Mouse (Mus musculus) liver, embryonic 14.5 days (tissue): ENCODE measurements around the gene Usp54. TPM values are rescaled to one million over a fixed set of nuclear protein-coding genes. Genes with fewer than 3 reads are reported as not detected.
A peak's percentile ranks its signal among the peaks of the same experiment; 100 is the strongest.

ENCODE experiments used
- ATAC-seq: fragments of 200-750 bp; cut with Nextera tagmentation; 2 replicates; pipeline ENCODE4 v1.8.0; 2017; ENCODE audit warnings: moderate number of reproducible peaks, mild to moderate bottlenecking, moderate library complexity; ENCODE audit not compliant: insufficient read depth
- DNase-seq, 3 experiments: peaks; one replicate each; pipeline ENCODE4 v3.0.0-alpha.2; 2012 to 2013; ENCODE audit warnings: low read depth in 3 of 3, low spot score in 3 of 3
- H3K27ac ChIP-seq: fragments of 300-500 bp; sonication (generic); 2 replicates; pipeline ENCODE4 v1.5.1; 2014; ENCODE audit warnings: moderate library complexity, mild to moderate bottlenecking, control low read depth, inconsistent platforms
- H3K27me3 ChIP-seq: fragments of 300-500 bp; sonication (generic); 2 replicates; pipeline ENCODE4 v1.6.1; 2014; ENCODE audit warnings: mild to moderate bottlenecking, low read length, moderate library complexity; ENCODE audit not compliant: control insufficient read depth, insufficient read depth
- H3K36me3 ChIP-seq: fragments of 300-500 bp; sonication (generic); replicated peaks from 2 replicates; pipeline ENCODE4 v1.6.1; 2014; ENCODE audit warnings: low read depth; ENCODE audit not compliant: control insufficient read depth, insufficient read depth
- H3K4me1 ChIP-seq, 2 experiments: fragments of 200-500 bp in 1 of 2; fragments of 300-500 bp in 1 of 2; sonication (generic) in 1 of 2; replicated peaks; 2 replicates each; pipeline ENCODE4 v1.6.1; 2012 to 2014; ENCODE audit warnings: antibody characterized with exemption in 1 of 2, inconsistent platforms in 1 of 2, low read length in 1 of 2; ENCODE audit not compliant: control insufficient read depth in 2 of 2, insufficient read depth in 2 of 2
- H3K4me2 ChIP-seq: fragments of 300-500 bp; sonication (generic); 2 replicates; pipeline ENCODE4 v1.6.1; 2014; ENCODE audit warnings: low read depth, mild to moderate bottlenecking, control low read depth, moderate library complexity
- H3K4me3 ChIP-seq, 2 experiments: fragments of 200-500 bp in 1 of 2; fragments of 300-500 bp in 1 of 2; sonication (generic) in 1 of 2; 2 replicates each; pipeline ENCODE4 v1.5.1; 2012 to 2014; ENCODE audit warnings: low read depth in 2 of 2, low read length in 2 of 2, mild to moderate bottlenecking in 2 of 2, control low read depth in 1 of 2, inconsistent platforms in 1 of 2, moderate library complexity in 1 of 2; ENCODE audit not compliant: insufficient read depth in 1 of 2
- H3K9ac ChIP-seq: fragments of 300-500 bp; sonication (generic); replicated peaks from 2 replicates; pipeline ENCODE4 v1.6.1; 2014; ENCODE audit warnings: mild to moderate bottlenecking, control low read depth, moderate library complexity
- H3K9me3 ChIP-seq: fragments of 300-500 bp; sonication (generic); 2 replicates; pipeline ENCODE4 v1.6.1; 2016; ENCODE audit warnings: low read length, mixed read lengths; ENCODE audit not compliant: control insufficient read depth
- CTCF ChIP-seq: IDR thresholded peaks from 2 replicates; pipeline ENCODE4 v1.5.1; 2016; ENCODE audit warnings: antibody characterized with exemption, low read depth, control low read depth
- EP300 ChIP-seq: IDR thresholded peaks from 2 replicates; pipeline ENCODE4 v1.6.1; 2016; ENCODE audit warnings: antibody characterized with exemption, low read depth
- WGBS: fragments of 180-500 bp; shearing (Covaris S2); extraction: QIAGEN DNeasy Blood & Tissue Kit; methylation state at CpG from one replicate; pipeline ENCODE4 v1.1.7; 2014; ENCODE audit not compliant: insufficient replicate concordance; 5-methylcytosine and 5-hydroxymethylcytosine counted together
- polyA plus RNA-seq, 2 experiments: library from polyadenylated mRNA; depleted of rRNA in 1 of 2; stranded (reverse) in 1 of 2; unstranded in 1 of 2; fragments of >200 nt; fragmentation: Nextera tagmentation in 1 of 2; extraction: Ambion mirVana in 1 of 2; gene quantifications; 2 replicates each; pipeline versions ENCODE4 v1.2.1 to v1.2.3; 2012 to 2014

The Usp54 gene
- polyA plus RNA-seq, 2 experiments, result 1.2 to 1.3 TPM

- 68% methylated on average over 9 of the region's 9 CpGs for WGBS
- no peak overlapping the region for H3K4me2 ChIP-seq
- DNase-seq, result no peak
- 0 out of 4 replicates have a peak, but pooled peaks cover 0 to 2% of the 10 kb centered on the region in 2 experiments for H3K4me1 ChIP-seq
- ATAC-seq, result no peak
- H3K9ac ChIP-seq, result no peak overlapping the region
- no peaks in the 10 kb centered on the region for H3K36me3 ChIP-seq
- no peaks in the 10 kb centered on the region for H3K9me3 ChIP-seq
- no peak overlapping the region for H3K4me3 ChIP-seq
- H3K27ac ChIP-seq, result no peak overlapping the region
- no peaks in the 10 kb centered on the region for H3K27me3 ChIP-seq
- TF ChIP-seq EP300 (no peak), CTCF (no peak)
Measured at GRCm38 (mm10) chr14:20655731-20656130, 14.9 kb upstream of the Usp54 start.

- H3K36me3 ChIP-seq, result no peaks in the 10 kb centered on the region
- H3K9ac ChIP-seq, result no peak overlapping the region
- no peak for DNase-seq
- H3K4me3 ChIP-seq, result no peak overlapping the region
- H3K4me2 ChIP-seq, result no peak overlapping the region
- no peak for TF ChIP-seq EP300
- TF ChIP-seq CTCF, result no peak
- no peak for ATAC-seq
- no peaks in the 10 kb centered on the region for H3K27me3 ChIP-seq
- no peaks in the 10 kb centered on the region for H3K9me3 ChIP-seq
- no peak overlapping the region for H3K27ac ChIP-seq
- no peaks in the 10 kb centered on the region for H3K4me1 ChIP-seq
- WGBS, result 54% methylated on average over 9 of the region's 9 CpGs
Measured at GRCm38 (mm10) chr14:20654690-20655421, 14.0 kb upstream of the Usp54 start.

GRCm38 (mm10) chr14:20651722-20652256, 10.9 kb upstream of the Usp54 start:
- Histone ChIP-seq H3K36me3 (no peaks in the 10 kb centered on the region), H3K27me3 (no peaks in the 10 kb centered on the region), H3K9me3 (no peaks in the 10 kb centered on the region), H3K4me1 (no peaks in the 10 kb centered on the region), H3K27ac (no peak overlapping the region), H3K4me2 (no peak overlapping the region), H3K9ac (no peak overlapping the region), H3K4me3 (no peak overlapping the region)
- ATAC-seq, result no peak
- no peak for DNase-seq
- TF ChIP-seq CTCF (no peak), EP300 (no peak)
- 49% methylated on average over 4 of the region's 4 CpGs for WGBS

- H3K9me3 ChIP-seq, result no peaks in the 10 kb centered on the region
- no peak for TF ChIP-seq CTCF
- no peak for TF ChIP-seq EP300
- no peaks in the 10 kb centered on the region for H3K27me3 ChIP-seq
- no peak overlapping the region for H3K4me2 ChIP-seq
- H3K4me1 ChIP-seq, result no peaks in the 10 kb centered on the region
- H3K36me3 ChIP-seq, result no peaks in the 10 kb centered on the region
- ATAC-seq (no peak), DNase-seq (no peak)
- H3K4me3 ChIP-seq, result no peak overlapping the region
- no peak overlapping the region for H3K9ac ChIP-seq
- H3K27ac ChIP-seq, result no peak overlapping the region
- 57% methylated on average over 2 of the region's 2 CpGs for WGBS
Measured at GRCm38 (mm10) chr14:20651000-20651399, 10.1 kb upstream of the Usp54 start.

- H3K4me3 ChIP-seq, result no peak overlapping the region
- no peak overlapping the region for H3K9ac ChIP-seq
- H3K9me3 ChIP-seq, result no peaks in the 10 kb centered on the region
- no peaks in the 10 kb centered on the region for H3K27me3 ChIP-seq
- DNase-seq (no peak), ATAC-seq (peak; percentile 38; the same call in 1 of the 2 replicates)
- peaks cover 8% of the 10 kb centered on the region in 2 experiments; a peak in 2 of 4 replicates for H3K4me1 ChIP-seq
- H3K27ac ChIP-seq, result no peak overlapping the region
- 0 out of 2 replicates have a peak, but pooled peaks have one; percentile 12 for TF ChIP-seq EP300
- TF ChIP-seq CTCF, result no peak
- H3K36me3 ChIP-seq, result no peaks in the 10 kb centered on the region
- no peak overlapping the region for H3K4me2 ChIP-seq
Measured at GRCm38 (mm10) chr14:20646381-20646780, 5.5 kb upstream of the Usp54 start.
